Mouse (Mus musculus) lung, adult 2 months (tissue): ENCODE results near the gene Tmem92.

Source experiments
- CTCF ChIP-seq: fragments of 200-500 bp; IDR thresholded peaks from 2 replicates; pipeline ENCODE4 v1.5.1; 2011; ENCODE audit warnings: mild to moderate bottlenecking, low read length, control low read depth; ENCODE audit not compliant: insufficient read depth
- POLR2A ChIP-seq: fragments of 200-500 bp; IDR thresholded peaks from 2 replicates; pipeline ENCODE4 v1.6.1; 2011; ENCODE audit warnings: low read depth, mild to moderate bottlenecking, control low read depth, low read length, borderline replicate concordance; ENCODE audit errors: extremely low read depth

DNA sequence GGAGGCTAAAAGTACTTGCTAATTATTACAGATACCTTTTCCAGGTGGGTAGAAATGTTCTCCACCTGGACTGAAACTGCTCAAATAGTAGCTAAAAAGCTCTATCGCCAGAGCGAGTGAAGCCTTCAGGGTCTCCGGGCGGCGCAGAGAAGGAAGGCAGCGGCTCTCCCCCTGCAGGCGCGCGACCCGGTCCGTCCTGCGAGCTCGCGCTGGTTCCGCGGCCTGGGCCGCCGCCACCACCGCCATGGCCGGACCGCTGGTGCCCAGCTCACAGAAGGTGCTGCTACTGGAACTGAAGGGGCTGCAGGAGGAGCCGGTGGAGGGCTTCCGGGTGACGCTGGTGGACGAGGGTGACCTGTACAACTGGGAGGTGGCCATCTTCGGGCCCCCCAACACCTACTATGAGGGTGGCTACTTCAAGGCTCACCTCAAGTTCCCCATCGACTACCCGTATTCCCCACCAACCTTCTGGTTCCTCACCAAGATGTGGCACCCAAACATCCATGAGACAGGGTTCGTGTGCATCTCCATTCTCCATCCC lies 40.7 kb downstream of the Tmem92 start, which contains the start of gene Cdc34b:
- no peak for TF ChIP-seq CTCF
- no peak for TF ChIP-seq POLR2A
